Mouse (Mus musculus): Measurements from ENCODE around the gene Gm11568. TPM values are rescaled to one million over a fixed set of nuclear protein-coding genes. Genes with fewer than 3 reads are reported as not detected.

The Gm11568 gene
- polyA plus RNA-seq (2012; rRNA removed) = not detected in 2 replicates

DNA sequence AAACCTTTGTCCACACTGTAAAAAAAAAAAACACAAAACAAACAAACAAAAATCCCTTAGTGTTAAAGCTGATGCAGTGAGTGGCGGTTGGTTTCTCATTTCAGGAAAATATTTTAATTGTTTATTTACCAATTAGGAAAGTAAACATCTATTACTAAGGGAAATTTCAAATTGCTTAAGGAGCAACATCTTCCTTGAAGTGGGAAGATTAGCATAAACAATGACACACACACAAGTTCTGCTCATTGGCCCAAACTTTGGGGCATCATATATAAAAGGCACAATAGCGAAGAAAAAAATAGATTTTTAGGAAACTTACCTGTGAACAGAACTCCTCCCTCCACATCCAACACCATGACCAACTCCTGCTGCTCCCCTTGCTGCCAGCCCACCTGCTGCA lies at the start of gene Gm11568:
TSS of gene Gm11568 (plus strand) at position 301 of the 400 bp plus-strand sequence.

DNA sequence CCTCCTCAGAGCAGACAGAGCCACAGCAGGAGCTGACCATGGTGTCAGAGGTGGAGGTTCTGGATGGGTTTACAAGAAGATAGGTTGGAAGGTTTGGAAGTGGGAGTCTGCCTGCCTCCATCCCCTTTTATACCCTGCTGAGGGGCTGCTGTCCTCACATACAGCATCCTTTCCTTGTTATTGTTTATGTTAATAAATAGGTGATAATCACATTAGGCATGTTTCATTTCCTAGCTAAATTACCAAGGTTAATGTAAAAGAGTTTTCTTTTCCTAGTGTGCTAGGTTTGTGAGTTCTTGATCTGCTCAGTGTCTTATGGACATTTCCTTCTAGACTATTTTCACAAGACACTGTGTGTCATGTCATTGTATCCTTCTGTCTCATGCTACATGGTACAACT lies 47.9 kb upstream of the Gm11568 start, which contains the start of gene Krtap4-13:
TSS of gene Krtap4-13 (minus strand) at position 101 of the 400 bp plus-strand sequence.

DNA sequence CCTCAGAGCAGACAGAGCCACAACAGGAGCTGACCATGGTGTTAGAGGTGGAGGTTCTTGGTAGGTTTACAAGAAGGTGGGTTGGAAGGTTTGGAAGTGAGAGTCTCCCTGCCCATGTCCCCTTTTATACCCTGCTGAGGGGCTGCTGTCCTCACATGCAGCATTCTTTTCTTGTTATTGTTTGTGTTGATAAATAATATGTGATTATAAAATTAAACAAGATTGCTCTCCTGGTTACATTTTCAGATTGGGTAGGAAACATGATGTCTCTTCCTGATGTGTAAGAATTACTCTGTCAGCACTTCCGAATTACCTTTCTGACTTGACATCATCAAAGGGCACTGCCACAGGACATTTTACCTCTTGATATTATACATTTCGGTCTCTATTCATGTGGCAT lies 42.2 kb upstream of the Gm11568 start, which contains the start of gene Gm11564:
TSS of gene Gm11564 (minus strand) at position 101 of the 400 bp plus-strand sequence.

DNA sequence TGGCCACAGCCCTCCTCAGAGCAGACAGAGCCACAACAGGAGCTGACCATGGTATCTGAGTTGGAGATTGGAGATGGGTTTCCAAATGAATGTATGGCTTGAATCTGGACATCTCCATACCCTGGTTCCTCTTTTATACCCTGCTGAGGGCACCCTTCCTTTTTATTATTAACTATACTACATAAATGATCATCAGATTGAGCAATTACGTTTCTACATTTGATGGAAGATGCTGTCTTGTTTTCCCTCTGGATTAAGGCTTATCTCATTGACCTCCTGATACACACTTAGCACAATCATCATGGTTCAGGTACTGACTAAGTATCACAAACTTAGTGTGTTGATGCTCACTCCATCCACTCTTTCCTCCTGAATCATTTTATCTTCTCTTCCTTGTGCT lies 19.8 kb upstream of the Gm11568 start, which contains the start of gene 2300003K06Rik:
TSS of gene 2300003K06Rik (minus strand) at position 101 of the 400 bp plus-strand sequence.

DNA sequence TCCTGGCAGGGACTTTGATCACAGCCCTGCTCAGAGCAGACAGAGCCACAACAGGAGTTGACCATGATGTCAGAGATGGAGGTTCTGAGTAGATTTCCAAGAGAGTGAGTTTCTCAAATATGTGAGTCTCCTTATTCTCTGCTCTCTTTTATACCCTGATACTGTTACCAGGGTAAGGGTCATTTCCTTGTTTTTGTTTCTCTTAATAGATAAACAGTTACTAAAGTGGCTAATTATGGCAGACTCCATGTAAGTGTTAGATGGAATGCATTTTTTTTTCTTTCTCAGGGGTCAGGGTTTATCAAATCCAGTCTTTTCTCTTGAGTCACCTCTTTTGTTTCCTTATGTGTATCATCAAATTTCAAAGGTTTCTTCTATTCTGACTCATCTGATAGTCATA lies 6.2 kb upstream of the Gm11568 start, which contains the start of gene Krtap4-16:
TSS of gene Krtap4-16 (minus strand) at position 101 of the 400 bp plus-strand sequence.

DNA sequence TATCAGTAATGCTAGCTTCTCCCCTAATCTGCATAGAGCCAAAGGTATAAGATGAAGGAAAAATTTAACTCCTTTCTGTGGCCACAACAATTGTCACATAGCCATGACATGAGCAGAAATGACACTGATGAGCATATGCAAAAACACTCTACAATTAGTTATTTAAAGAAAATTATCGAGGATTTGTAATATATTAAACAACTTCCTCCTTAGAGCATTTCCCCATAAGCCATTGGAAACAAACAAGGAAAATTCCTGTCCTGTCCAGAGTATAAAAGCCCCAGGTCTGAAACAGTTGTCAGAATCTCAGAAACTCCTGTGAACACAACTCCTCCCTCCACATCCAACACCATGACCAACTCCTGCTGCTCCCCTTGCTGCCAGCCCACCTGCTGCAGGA lies 6.5 kb downstream of the Gm11568 start, which contains the start of gene Gm11559:
TSS of gene Gm11559 (plus strand) at position 301 of the 400 bp plus-strand sequence.

DNA sequence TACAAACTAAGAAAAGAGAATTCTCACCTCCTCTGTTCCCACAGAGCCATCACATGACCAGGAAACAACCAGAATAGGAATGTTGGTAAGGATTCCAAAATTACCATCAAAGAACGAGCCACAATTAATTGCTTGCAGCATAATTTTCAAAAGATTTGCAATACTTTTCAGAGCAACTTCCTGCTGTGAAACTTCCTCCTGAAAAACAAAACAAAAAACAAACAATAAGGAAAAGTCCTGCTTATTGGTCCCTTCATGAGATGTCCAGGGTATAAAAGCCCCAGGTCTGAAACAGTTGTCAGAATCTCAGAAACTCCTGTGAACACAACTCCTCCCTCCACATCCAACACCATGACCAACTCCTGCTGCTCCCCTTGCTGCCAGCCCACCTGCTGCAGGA lies 15.4 kb downstream of the Gm11568 start, which contains the start of gene Krtap9-1:
TSS of gene Krtap9-1 (plus strand) at position 301 of the 400 bp plus-strand sequence.

DNA sequence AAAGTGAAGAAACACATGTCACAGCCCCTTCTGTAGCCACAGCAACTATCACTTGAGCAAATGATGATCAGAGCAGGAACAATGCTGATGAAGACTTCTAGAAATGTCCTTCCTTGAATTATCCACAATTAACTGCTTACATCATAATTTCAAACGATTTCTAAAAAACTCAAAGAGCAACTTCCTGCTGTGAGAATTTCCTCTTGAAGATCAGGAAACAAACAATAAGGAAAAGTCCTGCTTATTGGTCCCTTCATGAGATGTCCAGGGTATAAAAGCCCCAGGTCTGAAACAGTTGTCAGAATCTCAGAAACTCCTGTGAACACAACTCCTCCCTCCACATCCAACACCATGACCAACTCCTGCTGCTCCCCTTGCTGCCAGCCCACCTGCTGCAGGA lies 21.2 kb downstream of the Gm11568 start, which contains the start of gene Gm11567:
TSS of gene Gm11567 (plus strand) at position 301 of the 400 bp plus-strand sequence.

DNA sequence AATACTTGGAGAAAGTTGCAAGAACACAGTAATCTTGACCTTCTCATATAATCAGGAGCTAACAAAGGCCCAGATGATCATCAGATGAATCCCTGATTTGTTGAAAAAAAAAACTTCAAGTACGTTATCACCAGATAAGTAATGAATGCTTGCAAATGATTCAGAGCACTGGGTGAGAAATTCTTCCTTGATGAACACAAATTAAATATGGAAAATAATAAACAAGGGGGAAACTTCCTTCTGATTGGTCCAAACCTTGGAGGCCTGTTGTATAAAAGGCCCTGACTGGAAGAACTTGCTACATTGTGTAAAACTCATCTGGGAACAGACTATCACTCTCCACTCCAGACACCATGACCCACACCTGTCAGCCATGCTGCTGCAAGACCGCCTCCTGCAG lies 49.9 kb downstream of the Gm11568 start, which contains the start of gene Krtap31-1:
TSS of gene Krtap31-1 (plus strand) at position 301 of the 400 bp plus-strand sequence.

Other genes with a start within 250 kb of the Gm11568 start
- gene Gm11937, start 247.7 kb upstream of the Gm11568 start, polyA plus RNA-seq (2012; rRNA removed) = not detected in 2 replicates
- not detected in 2 replicates for gene Krtap2-4, start 243.1 kb upstream of the Gm11568 start, polyA plus RNA-seq (2012; rRNA removed)
- gene Gm11562, start 237.5 kb upstream of the Gm11568 start, polyA plus RNA-seq (2012; rRNA removed) = not detected in 2 replicates
- gene Krtap4-1, start 229.7 kb upstream of the Gm11568 start, polyA plus RNA-seq (2012; rRNA removed) = not detected in 2 replicates
- not detected in 2 replicates for gene Krtap4-2, start 222.8 kb upstream of the Gm11568 start, polyA plus RNA-seq (2012; rRNA removed)
- not detected in 2 replicates for gene Krtap4-7, start 213.8 kb upstream of the Gm11568 start, polyA plus RNA-seq (2012; rRNA removed)
- gene Gm11555, start 207.7 kb upstream of the Gm11568 start, polyA plus RNA-seq (2012; rRNA removed) = not detected in 2 replicates
- not detected in 2 replicates for gene Gm11563, start 199.0 kb upstream of the Gm11568 start, polyA plus RNA-seq (2012; rRNA removed)
- not detected in 2 replicates for gene Krtap4-6, start 192.0 kb upstream of the Gm11568 start, polyA plus RNA-seq (2012; rRNA removed)
- not detected in 2 replicates for gene Gm14190, start 167.2 kb upstream of the Gm11568 start, polyA plus RNA-seq (2012; rRNA removed)
- gene Gm14180, start 123.6 kb upstream of the Gm11568 start, polyA plus RNA-seq (2012; rRNA removed) = not detected in 2 replicates
- not detected in 2 replicates for gene Gm11595, start 85.0 kb upstream of the Gm11568 start, polyA plus RNA-seq (2012; rRNA removed)
- gene Krtap4-8, start 77.2 kb upstream of the Gm11568 start, polyA plus RNA-seq (2012; rRNA removed) = not detected in 2 replicates
- not detected in 2 replicates for gene Krtap4-9, start 72.7 kb upstream of the Gm11568 start, polyA plus RNA-seq (2012; rRNA removed)
- not detected in 2 replicates for gene Gm11596, start 64.5 kb upstream of the Gm11568 start, polyA plus RNA-seq (2012; rRNA removed)
- gene Gm11569, start 59.0 kb upstream of the Gm11568 start, polyA plus RNA-seq (2012; rRNA removed) = not detected in 2 replicates
- gene Gm11554, start 53.5 kb upstream of the Gm11568 start, polyA plus RNA-seq (2012; rRNA removed) = not detected in 2 replicates
- not detected in 2 replicates for gene Krtap4-13, start 48.0 kb upstream of the Gm11568 start, polyA plus RNA-seq (2012; rRNA removed)
- not detected in 2 replicates for gene Gm11564, start 42.3 kb upstream of the Gm11568 start, polyA plus RNA-seq (2012; rRNA removed)
- not detected in 2 replicates for gene 2300003K06Rik, start 19.9 kb upstream of the Gm11568 start, polyA plus RNA-seq (2012; rRNA removed)
- gene Krtap4-16, start 6.3 kb upstream of the Gm11568 start, polyA plus RNA-seq (2012; rRNA removed) = not detected in 2 replicates
- gene Gm11559, start 6.6 kb downstream of the Gm11568 start, polyA plus RNA-seq (2012; rRNA removed) = not detected in 2 replicates
- gene Krtap9-1, start 15.5 kb downstream of the Gm11568 start, polyA plus RNA-seq (2012; rRNA removed) = not detected in 2 replicates
- not detected in 2 replicates for gene Gm11567, start 21.3 kb downstream of the Gm11568 start, polyA plus RNA-seq (2012; rRNA removed)
- gene Krtap31-1, start 50.0 kb downstream of the Gm11568 start, polyA plus RNA-seq (2012; rRNA removed) = not detected in 2 replicates
- not detected in 2 replicates for gene Gm11565, start 56.8 kb downstream of the Gm11568 start, polyA plus RNA-seq (2012; rRNA removed)
- gene Krtap31-2, start 78.4 kb downstream of the Gm11568 start, polyA plus RNA-seq (2012; rRNA removed) = not detected in 2 replicates
- gene Krtap9-5, start 90.6 kb downstream of the Gm11568 start, polyA plus RNA-seq (2012; rRNA removed) = not detected in 2 replicates
- gene Krtap29-1, start 121.1 kb downstream of the Gm11568 start, polyA plus RNA-seq (2012; rRNA removed) = not detected in 2 replicates
- not detected in 2 replicates for gene Krtap16-1, start 128.7 kb downstream of the Gm11568 start, polyA plus RNA-seq (2012; rRNA removed)
- not detected in 2 replicates for gene Krtap17-1, start 136.1 kb downstream of the Gm11568 start, polyA plus RNA-seq (2012; rRNA removed)
- gene Krt33a, start 158.3 kb downstream of the Gm11568 start, polyA plus RNA-seq (2012; rRNA removed) = not detected in 2 replicates
- 0.09 TPM in 1 of 2 replicates, not detected in the other for gene Krt33b, start 172.0 kb downstream of the Gm11568 start, polyA plus RNA-seq (2012; rRNA removed)
- not detected in 2 replicates for gene Krt34, start 183.6 kb downstream of the Gm11568 start, polyA plus RNA-seq (2012; rRNA removed)
- not detected in 2 replicates for gene Krt31, start 192.6 kb downstream of the Gm11568 start, polyA plus RNA-seq (2012; rRNA removed)
- gene Krt32, start 230.3 kb downstream of the Gm11568 start, polyA plus RNA-seq (2012; rRNA removed) = not detected in 2 replicates
- gene Krt35, start 238.3 kb downstream of the Gm11568 start, polyA plus RNA-seq (2012; rRNA removed) = 0.04 TPM in 1 of 2 replicates, not detected in the other
- gene Krt36, start 247.7 kb downstream of the Gm11568 start, polyA plus RNA-seq (2012; rRNA removed) = 0.05 TPM in 1 of 2 replicates, not detected in the other